9 mouse cellular contexts compared by ENCODE assay signal in genomic region chr8:92960451-92960911, GRCm38 (mm10). TPM values are rescaled to one million over a fixed set of nuclear protein-coding genes. Genes with fewer than 3 reads are reported as not detected.
A peak's percentile ranks its signal among the peaks of the same experiment; 100 is the strongest.
DNase-seq lines count a peak whose midpoint lies in the region; ATAC-seq and TF ChIP-seq lines count a peak whose summit lies in the region.
"Had no signal": no experiment of that assay in that cellular context is flagged by ENCODE, and none has a peak within 500 bp of the region (broad histone marks: within the 10 kb centered on the region; RNA-seq: fewer than 3 reads in every experiment).

No protein-coding gene starts in this region.

- H3K4me1 ChIP-seq in midbrain, embryonic 15.5 days = peaks cover 13% of the 10 kb centered on the region

- no peak overlapping the region for H3K27ac ChIP-seq in layer of hippocampus, adult 2 months
- H3K27ac ChIP-seq in midbrain, embryonic 15.5 days = no peak overlapping the region

- peak overlapping the region; percentile 45 for H3K9ac ChIP-seq in midbrain, embryonic 15.5 days

- WGBS in midbrain, embryonic 15.5 days = under 1% methylated on average over 42 of the region's 42 CpGs

- peak overlapping the region; percentile 35 for H3K4me3 ChIP-seq in layer of hippocampus, adult 2 months
- peak overlapping the region; percentile 42 for H3K4me3 ChIP-seq in midbrain, embryonic 15.5 days

- H3K27me3 ChIP-seq in midbrain, embryonic 15.5 days (replicated peaks) = peaks cover 43% of the 10 kb centered on the region

- peak overlapping the region; percentile 90 for H3K4me2 ChIP-seq in midbrain, embryonic 15.5 days

- H3K36me3 ChIP-seq in midbrain, embryonic 15.5 days (replicated peaks) = no peaks in the 10 kb centered on the region

- DNase-seq in layer of hippocampus, adult 2 months (ENCODE audit: low spot score in 2 of 2) = no peak
- DNase-seq in layer of hippocampus, postnatal 14 days (ENCODE audit: low spot score in 2 of 2) = no peak
- DNase-seq in embryo, embryonic 10.5 days (ENCODE audit: low spot score) = peak; percentile 12
- DNase-seq in heart, postnatal 4 days = peak; percentile 10
- DNase-seq in frontal cortex, postnatal 36 days (ENCODE audit: low spot score in 2 of 2) = no peak
- DNase-seq in right cerebral cortex, adult 2 months (ENCODE audit: low spot score in 2 of 2) = no peak
- no peak for DNase-seq in ovary, postnatal 10 days (ENCODE audit: low spot score)

- no peak; the same call in 1 of the 2 replicates for ATAC-seq in midbrain, embryonic 15.5 days (replicated peaks)

- peak; percentile 19; the same call in 1 of the 2 replicates for TF ChIP-seq CTCF in layer of hippocampus, adult 2 months (conservative IDR thresholded peaks at IDR 0.05)

- H3K9me3 ChIP-seq in midbrain, embryonic 15.5 days = no peaks in the 10 kb centered on the region

RNA-seq across cellular contexts. Expression of gene Slc6a2, which starts 0.6 kb away (rescaled TPM):
- under 1 TPM; 0.10 to 0.18 TPM for total RNA-seq in layer of hippocampus, adult 2 months (2021)
- total RNA-seq in layer of hippocampus, postnatal 14 days (2021) = under 1 TPM; 0.16 to 0.24 TPM
- total RNA-seq in heart, postnatal 4 days (2021) = under 1 TPM; 0.14 to 0.31 TPM
- polyA plus RNA-seq in midbrain, embryonic 15.5 days (2015; fragmentation: Nextera tagmentation; extraction: Ambion mirVana) = 0.89 and 3.5 TPM in 2 replicates
- total RNA-seq: liver, adult 2 months had no signal
- polyA plus RNA-seq: liver, adult 2 months had no signal

RNA-seq across cellular contexts. Expression of gene Capns2, which starts 59.3 kb away (rescaled TPM):
- total RNA-seq in layer of hippocampus, adult 2 months (2021) = 1 to 10 TPM; 1.2 to 3.0 TPM
- total RNA-seq in layer of hippocampus, postnatal 14 days (2021) = 1 to 10 TPM; 1.1 to 1.4 TPM
- under 1 TPM; 0.26 to 0.45 TPM for total RNA-seq in heart, postnatal 4 days (2021)
- 0.23 and 0.45 TPM in 2 replicates for polyA plus RNA-seq in midbrain, embryonic 15.5 days (2015; fragmentation: Nextera tagmentation; extraction: Ambion mirVana)
- polyA plus RNA-seq: liver, adult 2 months had no signal

Comparison
In these comparisons a context has a peak if more than half of its experiments do, and no peak if none do; other contexts are left out.
1. DNase-seq: peak in embryo, embryonic 10.5 days (single experiment) and heart, postnatal 4 days (single experiment); none in layer of hippocampus, adult 2 months (0 of 2), layer of hippocampus, postnatal 14 days (0 of 2), frontal cortex, postnatal 36 days (0 of 2), right cerebral cortex, adult 2 months (0 of 2) and ovary, postnatal 10 days (single experiment).